Mouse (Mus musculus) midbrain, embryonic 16.5 days (tissue): ENCODE results near the gene Arhgap10. TPM values are rescaled to one million over a fixed set of nuclear protein-coding genes. Genes with fewer than 3 reads are reported as not detected.

Experiments
- ATAC-seq: fragments of 200-750 bp; cut with Nextera tagmentation; 2 replicates; pipeline ENCODE4 v1.8.0; 2017; ENCODE audit warnings: moderate TSS enrichment
- H3K27ac ChIP-seq: fragments of 300-500 bp; sonication (generic); 2 replicates; pipeline ENCODE4 v1.5.1; 2014; ENCODE audit warnings: mild to moderate bottlenecking, low read length, mixed read lengths
- H3K27me3 ChIP-seq: fragments of 300-500 bp; sonication (generic); 2 replicates; pipeline ENCODE4 v1.6.1; 2014; ENCODE audit warnings: low read depth, low read length, mixed read lengths; ENCODE audit not compliant: control insufficient read depth, insufficient read depth
- H3K36me3 ChIP-seq: fragments of 300-500 bp; sonication (generic); 2 replicates; pipeline ENCODE4 v1.6.1; 2014; ENCODE audit warnings: mild to moderate bottlenecking, low read length, moderate library complexity, mixed read lengths; ENCODE audit not compliant: control insufficient read depth, insufficient read depth
- H3K4me1 ChIP-seq: fragments of 300-500 bp; sonication (generic); 2 replicates; pipeline ENCODE4 v1.6.1; 2014; ENCODE audit warnings: mild to moderate bottlenecking, low read length, mixed read lengths; ENCODE audit not compliant: control insufficient read depth, insufficient read depth
- H3K4me2 ChIP-seq: fragments of 300-500 bp; sonication (generic); 2 replicates; pipeline ENCODE4 v1.6.1; 2014; ENCODE audit warnings: mild to moderate bottlenecking, low read length, mixed read lengths
- H3K4me3 ChIP-seq: fragments of 300-500 bp; sonication (generic); 2 replicates; pipeline ENCODE4 v1.5.1; 2014; ENCODE audit warnings: low read depth, mild to moderate bottlenecking, low read length, moderate library complexity, mixed read lengths
- H3K9ac ChIP-seq: fragments of 300-500 bp; sonication (generic); 2 replicates; pipeline ENCODE4 v1.6.1; 2014; ENCODE audit warnings: low read depth, low read length, mixed read lengths
- H3K9me3 ChIP-seq: fragments of 300-500 bp; sonication (generic); replicated peaks from 2 replicates; pipeline ENCODE4 v1.6.1; 2014; ENCODE audit warnings: mild to moderate bottlenecking, low read length, mixed read lengths; ENCODE audit not compliant: control insufficient read depth, poor library complexity, severe bottlenecking
- WGBS: fragments of 180-500 bp; shearing (Covaris S2); extraction: QIAGEN DNeasy Blood & Tissue Kit; methylation state at CpG from one replicate; pipeline ENCODE4 v1.1.7; 2014; 5-methylcytosine and 5-hydroxymethylcytosine counted together
- polyA plus RNA-seq: library from polyadenylated mRNA; unstranded; fragments of >200 nt; fragmentation: Nextera tagmentation; extraction: Ambion mirVana; gene quantifications from 2 replicates; pipeline ENCODE4 v1.2.1, GENCODE M21; 2015

Gene Arhgap10
- polyA plus RNA-seq, 1 experiment from 2014 or later, result 2.8 TPM

GRCm38 (mm10) chr8:77257085-77257451, 260.7 kb downstream of the Arhgap10 start:
- H3K27me3 ChIP-seq, result no peaks in the 10 kb centered on the region
- no peaks in the 10 kb centered on the region for H3K4me1 ChIP-seq
- H3K9me3 ChIP-seq, result no peaks in the 10 kb centered on the region
- no peak overlapping the region for H3K4me3 ChIP-seq
- no peak overlapping the region for H3K4me2 ChIP-seq
- no peak for ATAC-seq
- no peak overlapping the region for H3K9ac ChIP-seq
- peak overlapping the region; percentile 4; the same call in 1 of the 2 replicates for H3K27ac ChIP-seq
- 93% methylated on average over 12 of the region's 12 CpGs for WGBS
- H3K36me3 ChIP-seq, result no peaks in the 10 kb centered on the region

GRCm38 (mm10) chr8:77256450-77257084, 261.2 kb downstream of the Arhgap10 start:
- H3K4me1 ChIP-seq, result no peaks in the 10 kb centered on the region
- no peak overlapping the region for H3K4me2 ChIP-seq
- no peaks in the 10 kb centered on the region for H3K36me3 ChIP-seq
- ATAC-seq, result peak; percentile 81
- WGBS, result 88% methylated on average over 5 of the region's 5 CpGs
- no peaks in the 10 kb centered on the region for H3K9me3 ChIP-seq
- H3K27me3 ChIP-seq, result no peaks in the 10 kb centered on the region
- no peak overlapping the region for H3K4me3 ChIP-seq
- H3K27ac ChIP-seq, result peak overlapping the region; percentile 4; the same call in 1 of the 2 replicates
- H3K9ac ChIP-seq, result no peak overlapping the region

GRCm38 (mm10) chr8:77254466-77254865, 263.3 kb downstream of the Arhgap10 start:
- Histone ChIP-seq H3K9me3 (no peaks in the 10 kb centered on the region), H3K9ac (no peak overlapping the region), H3K27me3 (no peaks in the 10 kb centered on the region), H3K4me3 (no peak overlapping the region), H3K4me1 (no peaks in the 10 kb centered on the region), H3K36me3 (no peaks in the 10 kb centered on the region), H3K27ac (no peak overlapping the region), H3K4me2 (no peak overlapping the region)
- ATAC-seq, result no peak
- WGBS, result 92% methylated on average over 5 of the region's 5 CpGs

GRCm38 (mm10) chr8:77251134-77251533, 266.6 kb downstream of the Arhgap10 start:
- no peaks in the 10 kb centered on the region for H3K9me3 ChIP-seq
- H3K36me3 ChIP-seq, result no peaks in the 10 kb centered on the region
- H3K9ac ChIP-seq, result no peak overlapping the region
- no peaks in the 10 kb centered on the region for H3K27me3 ChIP-seq
- H3K27ac ChIP-seq, result no peak overlapping the region
- H3K4me1 ChIP-seq, result no peaks in the 10 kb centered on the region
- no peak for ATAC-seq
- H3K4me3 ChIP-seq, result no peak overlapping the region
- H3K4me2 ChIP-seq, result no peak overlapping the region
- 95% methylated on average over 5 of the region's 5 CpGs for WGBS

GRCm38 (mm10) chr8:77250094-77250493, 267.7 kb downstream of the Arhgap10 start:
- Histone ChIP-seq H3K36me3 (no peaks in the 10 kb centered on the region), H3K4me3 (no peak overlapping the region), H3K9ac (no peak overlapping the region), H3K27me3 (no peaks in the 10 kb centered on the region), H3K27ac (no peak overlapping the region), H3K4me1 (no peaks in the 10 kb centered on the region), H3K9me3 (no peaks in the 10 kb centered on the region), H3K4me2 (no peak overlapping the region)
- WGBS, result 79% methylated on average over 3 of the region's 3 CpGs
- no peak for ATAC-seq

GRCm38 (mm10) chr8:77241381-77241780, 276.4 kb downstream of the Arhgap10 start:
- H3K4me2 ChIP-seq, result no peak overlapping the region
- no peaks in the 10 kb centered on the region for H3K4me1 ChIP-seq
- H3K27ac ChIP-seq, result no peak overlapping the region
- H3K27me3 ChIP-seq, result no peaks in the 10 kb centered on the region
- H3K36me3 ChIP-seq, result no peaks in the 10 kb centered on the region
- no peak overlapping the region for H3K9ac ChIP-seq
- no peak overlapping the region for H3K4me3 ChIP-seq
- 93% methylated on average over 3 of the region's 3 CpGs for WGBS
- no peak for ATAC-seq
- no peaks in the 10 kb centered on the region for H3K9me3 ChIP-seq

- no peak overlapping the region for H3K4me3 ChIP-seq
- no peak overlapping the region for H3K9ac ChIP-seq
- no peak overlapping the region for H3K27ac ChIP-seq
- H3K36me3 ChIP-seq, result no peaks in the 10 kb centered on the region
- H3K27me3 ChIP-seq, result no peaks in the 10 kb centered on the region
- no peak for ATAC-seq
- H3K9me3 ChIP-seq, result no peaks in the 10 kb centered on the region
- H3K4me2 ChIP-seq, result no peak overlapping the region
- H3K4me1 ChIP-seq, result no peaks in the 10 kb centered on the region
Measured at GRCm38 (mm10) chr8:77239462-77239861, 278.3 kb downstream of the Arhgap10 start.

GRCm38 (mm10) chr8:77236701-77237100, 281.1 kb downstream of the Arhgap10 start:
- 83% methylated on average over 1 of the region's 1 CpGs for WGBS
- Histone ChIP-seq H3K9ac (no peak overlapping the region), H3K4me1 (no peaks in the 10 kb centered on the region), H3K4me2 (no peak overlapping the region), H3K27ac (no peak overlapping the region), H3K4me3 (no peak overlapping the region), H3K36me3 (no peaks in the 10 kb centered on the region), H3K9me3 (no peaks in the 10 kb centered on the region), H3K27me3 (no peaks in the 10 kb centered on the region)
- no peak for ATAC-seq

GRCm38 (mm10) chr8:77232411-77232810, 285.3 kb downstream of the Arhgap10 start:
- Histone ChIP-seq H3K27ac (no peak overlapping the region), H3K9ac (no peak overlapping the region), H3K4me1 (no peaks in the 10 kb centered on the region), H3K4me2 (no peak overlapping the region), H3K4me3 (no peak overlapping the region), H3K27me3 (no peaks in the 10 kb centered on the region), H3K9me3 (no peaks in the 10 kb centered on the region), H3K36me3 (no peaks in the 10 kb centered on the region)
- WGBS, result 91% methylated on average over 3 of the region's 3 CpGs
- ATAC-seq, result no peak
